Mouse (Mus musculus) heart, postnatal 0 days (tissue): ENCODE measurements around the gene Olfr138.

Experiments used
- CTCF ChIP-seq: IDR thresholded peaks from 2 replicates; pipeline ENCODE4 v1.5.1; 2016; ENCODE audit warnings: antibody characterized with exemption, control low read depth, low read depth
- EP300 ChIP-seq: IDR thresholded peaks from 2 replicates; pipeline ENCODE4 v1.6.1; 2016; ENCODE audit warnings: antibody characterized with exemption, low read depth

DNA sequence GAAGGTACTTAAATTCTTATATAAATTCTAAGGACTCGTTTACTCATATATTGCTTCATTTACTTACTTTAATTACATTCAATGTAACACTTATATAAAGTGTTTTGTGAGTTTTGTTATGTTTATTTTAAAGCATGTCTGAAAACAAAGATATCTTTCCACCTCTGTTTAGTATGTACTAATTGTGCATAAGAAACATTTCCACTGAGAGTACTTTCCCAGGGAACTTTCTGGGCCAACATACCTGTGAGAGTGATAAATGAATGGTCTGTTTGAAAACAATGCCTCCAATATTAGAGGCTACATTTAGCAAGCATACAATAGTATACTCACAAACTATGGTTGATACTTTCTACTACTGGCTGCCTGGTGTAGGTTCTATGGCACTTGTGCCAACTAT is at the start of gene Olfr138:
- TF ChIP-seq CTCF, result no peak
- no peak for TF ChIP-seq EP300
